Mouse (Mus musculus): ENCODE results near the gene Atp13a1. TPM values are rescaled to one million over a fixed set of nuclear protein-coding genes. Genes with fewer than 3 reads are reported as not detected.

Atp13a1 gene
- polyA plus RNA-seq, 2 experiments = 14.1 to 19.6 TPM

- Histone ChIP-seq H3K27me3 (ENCODE audit: control insufficient read depth, insufficient read depth, low read length) (no peaks in the 10 kb centered on the region), H3K4me3 (ENCODE audit: insufficient read depth in 1 of 2, low read depth in 2 of 2, low read length in 2 of 2) (no peak overlapping the region), H3K27ac (no peak overlapping the region), H3K9ac (replicated peaks) (no peak overlapping the region), H3K9me3 (ENCODE audit: control insufficient read depth, low read length) (no peaks in the 10 kb centered on the region), H3K36me3 (replicated peaks; ENCODE audit: control insufficient read depth, insufficient read depth, low read depth) (peaks cover 83% of the 10 kb centered on the region), H3K4me2 (ENCODE audit: low read depth) (no peak overlapping the region), H3K4me1 (replicated peaks; ENCODE audit: control insufficient read depth in 2 of 2, insufficient read depth in 2 of 2, low read length in 1 of 2) (peaks cover 0 to 3% of the 10 kb centered on the region in 2 experiments; a peak in 2 of 4 replicates)
- TF ChIP-seq CTCF (IDR thresholded peaks at IDR 0.05; ENCODE audit: low read depth) (no peak), EP300 (IDR thresholded peaks at IDR 0.05; ENCODE audit: low read depth) (no peak)
- 81% methylated on average over 10 of the region's 10 CpGs for WGBS (ENCODE audit: insufficient replicate concordance)
- DNase-seq (ENCODE audit: low read depth in 3 of 3, low spot score in 3 of 3) = no peak
- no peak for ATAC-seq (ENCODE audit: insufficient read depth)
Measured at GRCm38 (mm10) chr8:69797661-69798060, 6.7 kb downstream of the Atp13a1 start.

DNA sequence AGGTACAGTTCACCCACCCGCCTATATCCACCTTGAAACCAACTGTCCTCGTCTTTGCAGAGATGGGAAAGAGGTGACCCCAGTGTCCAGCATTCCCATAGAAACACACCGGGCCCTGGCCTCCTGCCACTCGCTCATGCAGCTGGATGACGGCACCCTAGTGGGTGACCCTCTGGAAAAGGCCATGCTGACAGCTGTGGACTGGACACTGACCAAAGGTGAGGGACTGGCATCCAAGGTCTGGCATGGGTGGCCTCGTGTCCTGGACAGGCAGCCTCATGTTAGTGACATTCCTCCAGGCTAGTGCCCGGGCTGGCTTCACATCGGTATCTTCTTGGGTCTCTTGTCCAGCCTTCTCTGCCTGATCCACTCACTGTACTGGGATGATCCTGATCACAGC is 8.3 kb downstream of the Atp13a1 start:
- Histone ChIP-seq H3K4me3 (ENCODE audit: insufficient read depth in 1 of 2, low read depth in 2 of 2, low read length in 2 of 2) (no peak overlapping the region), H3K4me2 (ENCODE audit: low read depth) (no peak overlapping the region), H3K9me3 (ENCODE audit: control insufficient read depth, low read length) (no peaks in the 10 kb centered on the region), H3K4me1 (replicated peaks; ENCODE audit: control insufficient read depth in 2 of 2, insufficient read depth in 2 of 2, low read length in 1 of 2) (no peaks in the 10 kb centered on the region), H3K27ac (no peak overlapping the region), H3K27me3 (ENCODE audit: control insufficient read depth, insufficient read depth, low read length) (no peaks in the 10 kb centered on the region), H3K9ac (replicated peaks) (no peak overlapping the region), H3K36me3 (replicated peaks; ENCODE audit: control insufficient read depth, insufficient read depth, low read depth) (peaks cover 91% of the 10 kb centered on the region)
- WGBS (ENCODE audit: insufficient replicate concordance) = 80% methylated on average over 8 of the region's 8 CpGs
- no peak for TF ChIP-seq EP300 (IDR thresholded peaks at IDR 0.05; ENCODE audit: low read depth)
- no peak for TF ChIP-seq CTCF (IDR thresholded peaks at IDR 0.05; ENCODE audit: low read depth)
- DNase-seq (ENCODE audit: low read depth in 3 of 3, low spot score in 3 of 3) = no peak
- ATAC-seq (ENCODE audit: insufficient read depth) = no peak

DNA sequence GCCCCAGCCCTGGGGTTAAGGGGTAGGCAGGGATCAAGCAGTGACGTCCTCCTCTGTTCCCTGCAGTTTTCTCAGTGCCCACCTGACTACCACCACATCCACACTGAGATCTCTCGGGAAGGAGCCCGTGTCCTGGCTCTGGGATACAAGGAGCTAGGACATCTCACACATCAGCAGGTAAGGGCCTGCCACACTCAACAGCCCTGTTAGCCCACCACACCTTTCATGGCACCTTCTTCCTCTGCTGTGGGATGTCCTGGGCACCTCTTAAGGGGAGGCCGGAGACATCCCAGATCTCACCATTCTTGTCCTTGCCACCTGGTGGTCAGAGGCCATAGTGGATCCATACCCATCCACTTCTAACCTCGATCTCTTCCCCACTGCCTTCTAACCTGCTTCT is 9.0 kb downstream of the Atp13a1 start:
- WGBS (ENCODE audit: insufficient replicate concordance) = 88% methylated on average over 5 of the region's 5 CpGs
- no peak overlapping the region for H3K9ac ChIP-seq (replicated peaks)
- H3K36me3 ChIP-seq (replicated peaks; ENCODE audit: control insufficient read depth, insufficient read depth, low read depth) = peaks cover 87% of the 10 kb centered on the region
- H3K4me1 ChIP-seq (replicated peaks; ENCODE audit: control insufficient read depth in 2 of 2, insufficient read depth in 2 of 2, low read length in 1 of 2) = no peaks in the 10 kb centered on the region
- DNase-seq (ENCODE audit: low read depth in 3 of 3, low spot score in 3 of 3) (no peak), ATAC-seq (ENCODE audit: insufficient read depth) (no peak)
- H3K4me3 ChIP-seq (ENCODE audit: insufficient read depth in 1 of 2, low read depth in 2 of 2, low read length in 2 of 2) = no peak overlapping the region
- no peaks in the 10 kb centered on the region for H3K9me3 ChIP-seq (ENCODE audit: control insufficient read depth, low read length)
- no peaks in the 10 kb centered on the region for H3K27me3 ChIP-seq (ENCODE audit: control insufficient read depth, insufficient read depth, low read length)
- TF ChIP-seq CTCF (IDR thresholded peaks at IDR 0.05; ENCODE audit: low read depth) (peak; percentile 14; the same call in 1 of the 2 replicates), EP300 (IDR thresholded peaks at IDR 0.05; ENCODE audit: low read depth) (no peak)
- H3K4me2 ChIP-seq (ENCODE audit: low read depth) = no peak overlapping the region
- no peak overlapping the region for H3K27ac ChIP-seq

GRCm38 (mm10) chr8:69801796-69802195 is 10.8 kb downstream of the Atp13a1 start:
- no peak overlapping the region for H3K4me2 ChIP-seq (ENCODE audit: low read depth)
- no peak for TF ChIP-seq CTCF (IDR thresholded peaks at IDR 0.05; ENCODE audit: low read depth)
- TF ChIP-seq EP300 (IDR thresholded peaks at IDR 0.05; ENCODE audit: low read depth) = no peak
- H3K27ac ChIP-seq = no peak overlapping the region
- H3K9ac ChIP-seq (replicated peaks) = no peak overlapping the region
- 84% methylated on average over 4 of the region's 4 CpGs for WGBS (ENCODE audit: insufficient replicate concordance)
- ATAC-seq (ENCODE audit: insufficient read depth) (no peak), DNase-seq (ENCODE audit: low read depth in 3 of 3, low spot score in 3 of 3) (no peak)
- H3K9me3 ChIP-seq (ENCODE audit: control insufficient read depth, low read length) = no peaks in the 10 kb centered on the region
- H3K36me3 ChIP-seq (replicated peaks; ENCODE audit: control insufficient read depth, insufficient read depth, low read depth) = peaks cover 81% of the 10 kb centered on the region
- no peaks in the 10 kb centered on the region for H3K27me3 ChIP-seq (ENCODE audit: control insufficient read depth, insufficient read depth, low read length)
- H3K4me3 ChIP-seq (ENCODE audit: insufficient read depth in 1 of 2, low read depth in 2 of 2, low read length in 2 of 2) = no peak overlapping the region
- no peaks in the 10 kb centered on the region for H3K4me1 ChIP-seq (replicated peaks; ENCODE audit: control insufficient read depth in 2 of 2, insufficient read depth in 2 of 2, low read length in 1 of 2)

DNA sequence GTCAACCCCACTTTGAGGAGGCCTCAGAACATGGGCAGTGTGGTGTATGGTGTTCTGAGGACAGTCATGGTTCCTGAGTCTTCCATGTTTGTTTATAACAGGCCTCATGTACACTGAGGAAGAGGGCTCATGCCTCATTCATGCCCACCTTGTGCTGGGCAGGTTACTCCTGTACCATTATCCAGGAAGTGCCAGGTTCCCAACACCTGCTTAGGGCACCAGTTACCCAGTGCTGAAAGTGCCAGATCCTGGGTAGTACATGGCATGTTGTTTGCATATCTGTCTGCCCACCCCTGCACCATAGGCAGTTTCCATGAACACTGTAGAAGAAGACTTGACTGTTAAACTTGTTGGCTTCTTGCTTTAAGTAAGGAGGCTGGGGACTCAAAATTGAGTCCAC is 11.3 kb downstream of the Atp13a1 start:
- no peaks in the 10 kb centered on the region for H3K27me3 ChIP-seq (ENCODE audit: control insufficient read depth, insufficient read depth, low read length)

More for the DNA sequence above, 11.3 kb downstream of the Atp13a1 start:
- H3K4me3 ChIP-seq (ENCODE audit: insufficient read depth in 1 of 2, low read depth in 2 of 2, low read length in 2 of 2) = no peak overlapping the region
- peaks cover 79% of the 10 kb centered on the region for H3K36me3 ChIP-seq (replicated peaks; ENCODE audit: control insufficient read depth, insufficient read depth, low read depth)
- TF ChIP-seq CTCF (IDR thresholded peaks at IDR 0.05; ENCODE audit: low read depth) (no peak), EP300 (IDR thresholded peaks at IDR 0.05; ENCODE audit: low read depth) (no peak)
- ATAC-seq (ENCODE audit: insufficient read depth) = no peak
- H3K27ac ChIP-seq = no peak overlapping the region
- no peak overlapping the region for H3K4me2 ChIP-seq (ENCODE audit: low read depth)
- no peak for DNase-seq (ENCODE audit: low read depth in 3 of 3, low spot score in 3 of 3)
- no peaks in the 10 kb centered on the region for H3K4me1 ChIP-seq (replicated peaks; ENCODE audit: control insufficient read depth in 2 of 2, insufficient read depth in 2 of 2, low read length in 1 of 2)
- H3K9me3 ChIP-seq (ENCODE audit: control insufficient read depth, low read length) = no peaks in the 10 kb centered on the region
- H3K9ac ChIP-seq (replicated peaks) = no peak overlapping the region
